Mouse (Mus musculus) adrenal gland, adult 2 months (tissue): ENCODE data around the gene Gna12. TPM values are rescaled to one million over a fixed set of nuclear protein-coding genes. Genes with fewer than 3 reads are reported as not detected.

ENCODE experiments used
- polyA plus RNA-seq: library from polyadenylated mRNA; depleted of rRNA; stranded (reverse); fragments of >200 nt; gene quantifications from 2 replicates; pipeline ENCODE4 v1.2.3, GENCODE M21; 2012; rRNA removed
- total RNA-seq, 2 experiments: library from RNA; stranded (reverse); gene quantifications; 2 replicates each; pipeline ENCODE4 v1.2.3; 2021

Gene Gna12
- total and polyA plus RNA-seq, 3 experiments = 116 to 200 (median 121) TPM

Other genes with a start within 250 kb of the Gna12 start
- 10 to 100 TPM in 1 of 2 experiments, 1 to 10 TPM in 1; 9.5 to 14.5 TPM for gene Lfng, start 223.1 kb downstream of the Gna12 start, total RNA-seq
- 59.0 and 60.2 TPM in 2 replicates for gene Lfng, start 223.1 kb downstream of the Gna12 start, polyA plus RNA-seq
- gene Ttyh3, start 181.4 kb downstream of the Gna12 start, total RNA-seq = 10 to 100 TPM; 48.6 to 95.9 TPM
- 185 and 217 TPM in 2 replicates for gene Ttyh3, start 181.4 kb downstream of the Gna12 start, polyA plus RNA-seq
- gene Iqce, start 128.1 kb downstream of the Gna12 start, total RNA-seq = 10 to 100 TPM; 13.5 to 23.5 TPM
- 19.3 and 19.6 TPM in 2 replicates for gene Iqce, start 128.1 kb downstream of the Gna12 start, polyA plus RNA-seq
- 10 to 100 TPM; 16.9 to 18.8 TPM for gene Brat1, start 125.4 kb downstream of the Gna12 start, total RNA-seq
- 42.9 and 46.4 TPM in 2 replicates for gene Brat1, start 125.4 kb downstream of the Gna12 start, polyA plus RNA-seq
- gene Amz1, start 106.3 kb downstream of the Gna12 start, total RNA-seq = 1 to 10 TPM in 1 of 2 experiments, under 1 TPM in 1; 0.52 to 1.1 TPM
- gene Amz1, start 106.3 kb downstream of the Gna12 start, polyA plus RNA-seq = 1.5 and 1.6 TPM in 2 replicates
- gene Card11, start 170.2 kb upstream of the Gna12 start, total RNA-seq = under 1 TPM; 0.31 to 0.40 TPM
- 0.62 and 0.63 TPM in 2 replicates for gene Card11, start 170.2 kb upstream of the Gna12 start, polyA plus RNA-seq